Mouse (Mus musculus): Measurements from ENCODE around the gene Cdipt. TPM values are rescaled to one million over a fixed set of nuclear protein-coding genes. Genes with fewer than 3 reads are reported as not detected.

The Cdipt gene
- 82.9 and 95.8 TPM in 2 replicates for polyA plus RNA-seq (2015; fragmentation: Nextera tagmentation; extraction: Ambion mirVana)

GRCm38 (mm10) chr7:126975893-126975949 lies at the start of gene Cdipt:
Gene Cdipt (plus strand): TSS chr7:126975914.
- Histone ChIP-seq H3K27me3 (no peaks in the 10 kb centered on the region), H3K36me3 (ENCODE audit: poor library complexity, severe bottlenecking) (peaks cover 29% of the 10 kb centered on the region), H3K9ac (peak within 1 kb of the TSS; percentile 99), H3K27ac (peak within 1 kb of the TSS; percentile 97), H3K4me2 (peak within 1 kb of the TSS; percentile 72), H3K9me3 (replicated peaks) (no peaks in the 10 kb centered on the region), H3K4me3 (peak within 1 kb of the TSS; percentile 99), H3K4me1 (peaks cover 12% of the 10 kb centered on the region)
- 6% methylated on average over 1 of the region's 1 CpGs for WGBS
- ATAC-seq, result no peak

GRCm38 (mm10) chr7:126926299-126926698 lies 49.4 kb upstream of the Cdipt start:
- Histone ChIP-seq H3K4me3 (no peak overlapping the region), H3K9me3 (replicated peaks) (no peaks in the 10 kb centered on the region), H3K9ac (no peak overlapping the region), H3K4me1 (peaks cover 31% of the 10 kb centered on the region), H3K36me3 (ENCODE audit: poor library complexity, severe bottlenecking) (peaks cover 10% of the 10 kb centered on the region; the same call in 1 of the 2 replicates), H3K27ac (no peak overlapping the region), H3K4me2 (no peak overlapping the region), H3K27me3 (no peaks in the 10 kb centered on the region)
- no peak for ATAC-seq
- 71% methylated on average over 3 of the region's 3 CpGs for WGBS

GRCm38 (mm10) chr7:126928384-126929037 lies 47.2 kb upstream of the Cdipt start, which contains the start of gene Kctd13:
Gene Kctd13 (plus strand): TSS chr7:126928879.
- peak within 1 kb of the TSS; percentile 92 for H3K4me3 ChIP-seq
- H3K9ac ChIP-seq, result peak within 1 kb of the TSS; percentile 89
- peaks cover 28% of the 10 kb centered on the region for H3K36me3 ChIP-seq (ENCODE audit: poor library complexity, severe bottlenecking)
- no peaks in the 10 kb centered on the region for H3K9me3 ChIP-seq (replicated peaks)
- peak within 1 kb of the TSS; percentile 78 for H3K27ac ChIP-seq
- H3K4me1 ChIP-seq, result peaks cover 19% of the 10 kb centered on the region
- ATAC-seq, result peak; percentile 97
- peak within 1 kb of the TSS; percentile 86 for H3K4me2 ChIP-seq
- no peaks in the 10 kb centered on the region for H3K27me3 ChIP-seq
- WGBS, result 4% methylated on average over 56 of the region's 56 CpGs

GRCm38 (mm10) chr7:126929046-126929445 lies 46.7 kb upstream of the Cdipt start:
- H3K9ac ChIP-seq, result peak overlapping the region; percentile 89
- H3K9me3 ChIP-seq (replicated peaks), result no peaks in the 10 kb centered on the region
- H3K4me1 ChIP-seq, result peaks cover 19% of the 10 kb centered on the region
- peak overlapping the region; percentile 86 for H3K4me2 ChIP-seq
- peak overlapping the region; percentile 78 for H3K27ac ChIP-seq
- under 1% methylated on average over 19 of the region's 27 CpGs for WGBS
- peak; percentile 80 for ATAC-seq
- H3K36me3 ChIP-seq (ENCODE audit: poor library complexity, severe bottlenecking), result peaks cover 31% of the 10 kb centered on the region
- no peaks in the 10 kb centered on the region for H3K27me3 ChIP-seq
- peak overlapping the region; percentile 92 for H3K4me3 ChIP-seq

- WGBS, result 92% methylated on average over 2 of the region's 2 CpGs
- Histone ChIP-seq H3K27me3 (no peaks in the 10 kb centered on the region), H3K27ac (no peak overlapping the region), H3K4me3 (no peak overlapping the region), H3K9ac (no peak overlapping the region), H3K36me3 (ENCODE audit: poor library complexity, severe bottlenecking) (peaks cover 64% of the 10 kb centered on the region), H3K4me1 (peaks cover 19% of the 10 kb centered on the region), H3K4me2 (no peak overlapping the region), H3K9me3 (replicated peaks) (no peaks in the 10 kb centered on the region)
- no peak for ATAC-seq
Observed at GRCm38 (mm10) chr7:126932652-126933051, 43.1 kb upstream of the Cdipt start.

GRCm38 (mm10) chr7:126941171-126941570 lies 34.5 kb upstream of the Cdipt start:
- H3K36me3 ChIP-seq (ENCODE audit: poor library complexity, severe bottlenecking), result peaks cover 59% of the 10 kb centered on the region
- ATAC-seq, result no peak

GRCm38 (mm10) chr7:126941801-126942200 lies 33.9 kb upstream of the Cdipt start:
- Histone ChIP-seq H3K4me2 (no peak overlapping the region), H3K9ac (no peak overlapping the region), H3K36me3 (ENCODE audit: poor library complexity, severe bottlenecking) (peaks cover 58% of the 10 kb centered on the region), H3K9me3 (replicated peaks) (no peaks in the 10 kb centered on the region), H3K4me3 (no peak overlapping the region), H3K4me1 (peaks cover 9% of the 10 kb centered on the region; the same call in 1 of the 2 replicates), H3K27ac (no peak overlapping the region; the same call in 1 of the 2 replicates), H3K27me3 (no peaks in the 10 kb centered on the region)
- WGBS, result 70% methylated on average over 5 of the region's 5 CpGs
- 0 out of 2 replicates have a peak, but pooled peaks have one; percentile 41 for ATAC-seq

More at GRCm38 (mm10) chr7:126941171-126941570, 34.5 kb upstream of the Cdipt start:
- WGBS, result 60% methylated on average over 6 of the region's 6 CpGs
- H3K9ac ChIP-seq, result no peak overlapping the region
- no peaks in the 10 kb centered on the region for H3K9me3 ChIP-seq (replicated peaks)
- H3K4me2 ChIP-seq, result no peak overlapping the region
- H3K27me3 ChIP-seq, result no peaks in the 10 kb centered on the region
- H3K4me1 ChIP-seq, result peaks cover 9% of the 10 kb centered on the region; the same call in 1 of the 2 replicates
- H3K4me3 ChIP-seq, result no peak overlapping the region
- no peak overlapping the region for H3K27ac ChIP-seq

- Histone ChIP-seq H3K4me2 (no peak overlapping the region), H3K9ac (no peak overlapping the region), H3K4me1 (peaks cover 36% of the 10 kb centered on the region), H3K4me3 (no peak overlapping the region), H3K27me3 (peaks cover 18% of the 10 kb centered on the region), H3K27ac (no peak overlapping the region), H3K36me3 (ENCODE audit: poor library complexity, severe bottlenecking) (peaks cover 46% of the 10 kb centered on the region), H3K9me3 (replicated peaks) (no peaks in the 10 kb centered on the region)
- WGBS, result 29% methylated on average over 3 of the region's 3 CpGs
- ATAC-seq, result no peak
Observed at GRCm38 (mm10) chr7:126946530-126946929, 29.2 kb upstream of the Cdipt start.

GRCm38 (mm10) chr7:126948626-126949025 lies 27.1 kb upstream of the Cdipt start:
- Histone ChIP-seq H3K36me3 (ENCODE audit: poor library complexity, severe bottlenecking) (peaks cover 27% of the 10 kb centered on the region), H3K9me3 (replicated peaks) (no peaks in the 10 kb centered on the region), H3K4me1 (peaks cover 47% of the 10 kb centered on the region), H3K27ac (peak overlapping the region; percentile 87; the same call in 1 of the 2 replicates), H3K4me2 (peak overlapping the region; percentile 98), H3K9ac (peak overlapping the region; percentile 77), H3K4me3 (peak overlapping the region; percentile 60), H3K27me3 (peaks cover 35% of the 10 kb centered on the region)
- 81% methylated on average over 10 of the region's 10 CpGs for WGBS
- no peak for ATAC-seq

GRCm38 (mm10) chr7:126949403-126949792 lies 26.3 kb upstream of the Cdipt start, which contains the start of gene Asphd1:
Gene Asphd1 (minus strand): TSS chr7:126949582.
- ATAC-seq, result peak; percentile 70
- 2% methylated on average over 20 of the region's 21 CpGs for WGBS
- peaks cover 47% of the 10 kb centered on the region for H3K4me1 ChIP-seq
- H3K9ac ChIP-seq, result peak within 1 kb of the TSS; percentile 77
- H3K4me3 ChIP-seq, result peak within 1 kb of the TSS; percentile 60
- H3K27ac ChIP-seq, result peak within 1 kb of the TSS; percentile 87
- H3K4me2 ChIP-seq, result peak within 1 kb of the TSS; percentile 98
- no peaks in the 10 kb centered on the region for H3K9me3 ChIP-seq (replicated peaks)
- peaks cover 19% of the 10 kb centered on the region for H3K36me3 ChIP-seq (ENCODE audit: poor library complexity, severe bottlenecking)
- H3K27me3 ChIP-seq, result peaks cover 35% of the 10 kb centered on the region

- Histone ChIP-seq H3K36me3 (ENCODE audit: poor library complexity, severe bottlenecking) (peaks cover 13% of the 10 kb centered on the region), H3K27ac (peak within 1 kb of the TSS; percentile 87), H3K4me1 (peaks cover 47% of the 10 kb centered on the region), H3K4me3 (peak within 1 kb of the TSS; percentile 60), H3K4me2 (peak within 1 kb of the TSS; percentile 98), H3K27me3 (peaks cover 35% of the 10 kb centered on the region), H3K9me3 (replicated peaks) (no peaks in the 10 kb centered on the region), H3K9ac (peak within 1 kb of the TSS; percentile 77)
- peak; percentile 87 for ATAC-seq
- 1% methylated on average over 42 of the region's 42 CpGs for WGBS
Observed at GRCm38 (mm10) chr7:126949793-126950646, 25.7 kb upstream of the Cdipt start, which contains the start of gene Sez6l2. Gene Sez6l2 (plus strand): TSS chr7:126950563.

Measured in forebrain, embryonic 13.5 days (tissue).